ENCODE assay signal across 36 mouse cellular contexts in genomic region chr8:109615569-109615968, GRCm38 (mm10). TPM values are rescaled to one million over a fixed set of nuclear protein-coding genes. Genes with fewer than 3 reads are reported as not detected.
"Had no signal": no experiment of that assay in that cellular context is flagged by ENCODE, and none has a peak within 500 bp of the region (broad histone marks: within the 10 kb centered on the region; RNA-seq: fewer than 3 reads in every experiment).

No protein-coding gene starts in this region.

- H3K36me3 ChIP-seq: limb, embryonic 10.5 days; limb, embryonic 12.5 days; limb, embryonic 13.5 days; limb, embryonic 15.5 days; liver, embryonic 12.5 days; liver, embryonic 13.5 days; liver, embryonic 15.5 days; lung, embryonic 15.5 days; midbrain, embryonic 10.5 days; midbrain, embryonic 12.5 days; midbrain, embryonic 13.5 days; midbrain, embryonic 15.5 days had no signal

- H3K4me3 ChIP-seq: limb, embryonic 10.5 days; limb, embryonic 12.5 days; limb, embryonic 13.5 days; limb, embryonic 15.5 days; liver, embryonic 15.5 days; lung, embryonic 15.5 days; midbrain, embryonic 10.5 days; midbrain, embryonic 12.5 days; midbrain, embryonic 13.5 days; midbrain, embryonic 15.5 days; myocyte had no signal

- H3K27me3 ChIP-seq: limb, embryonic 13.5 days; limb, embryonic 15.5 days; liver, embryonic 12.5 days; liver, embryonic 13.5 days; liver, embryonic 15.5 days; lung, embryonic 15.5 days; megakaryocyte, embryonic 14.5 days; midbrain, embryonic 12.5 days; midbrain, embryonic 13.5 days; midbrain, embryonic 15.5 days had no signal

- H3K9ac ChIP-seq: limb, embryonic 12.5 days; limb, embryonic 13.5 days; limb, embryonic 15.5 days; liver, embryonic 12.5 days; liver, embryonic 13.5 days; liver, embryonic 14.5 days; liver, embryonic 15.5 days; liver, postnatal 0 days; lung, embryonic 14.5 days; lung, embryonic 15.5 days; midbrain, embryonic 12.5 days; midbrain, embryonic 13.5 days; midbrain, embryonic 15.5 days had no signal

- H3K4me2 ChIP-seq: limb, embryonic 12.5 days; limb, embryonic 13.5 days; limb, embryonic 15.5 days; lung, embryonic 14.5 days; lung, embryonic 15.5 days; midbrain, embryonic 11.5 days; midbrain, embryonic 12.5 days; midbrain, embryonic 13.5 days; midbrain, embryonic 15.5 days had no signal

- H3K27ac ChIP-seq: limb, embryonic 10.5 days; limb, embryonic 12.5 days; limb, embryonic 13.5 days; limb, embryonic 15.5 days; liver, embryonic 12.5 days; liver, embryonic 13.5 days; liver, embryonic 14.5 days; liver, embryonic 15.5 days; lung, embryonic 15.5 days; macrophage; midbrain, embryonic 10.5 days; midbrain, embryonic 12.5 days; midbrain, embryonic 13.5 days; midbrain, embryonic 15.5 days had no signal

- ATAC-seq: liver, embryonic 12.5 days; liver, postnatal 0 days; lung, postnatal 0 days; midbrain, embryonic 13.5 days; midbrain, embryonic 15.5 days; midbrain, embryonic 16.5 days had no signal

- H3K9me3 ChIP-seq: limb, embryonic 10.5 days; limb, embryonic 13.5 days; limb, embryonic 15.5 days; liver, embryonic 15.5 days; midbrain, embryonic 13.5 days; midbrain, embryonic 15.5 days had no signal

- H3K4me1 ChIP-seq: limb, embryonic 10.5 days; limb, embryonic 12.5 days; limb, embryonic 13.5 days; limb, embryonic 15.5 days; lung, embryonic 15.5 days; midbrain, embryonic 10.5 days; midbrain, embryonic 12.5 days; midbrain, embryonic 13.5 days; midbrain, embryonic 15.5 days had no signal

- DNase-seq: left cerebral cortex, postnatal 4 days; liver; liver, embryonic 13.5 days; liver, postnatal 0 days; lung, adult 18-20 months; lung, adult 2 months; lung, embryonic 14.5 days; lung, postnatal 10 days; lung, postnatal 14 days; lung, postnatal 36 days; midbrain, embryonic 14.5 days had no signal

RNA-seq across cellular contexts. Expression of gene Pkd1l3, which starts 1.3 kb away (rescaled TPM):
- total RNA-seq: liver, adult 2 months; megakaryocyte, adult 5-6 weeks; monocyte, adult 5-6 weeks had no signal
- polyA plus RNA-seq: liver, adult 2 months; neural tube, embryonic 11.5 days had no signal

RNA-seq across cellular contexts. Expression of gene Hp, which starts 36.6 kb away (rescaled TPM):
- total RNA-seq: left cerebral cortex, postnatal 10 days; left cerebral cortex, postnatal 14 days; left cerebral cortex, postnatal 36 days had no signal
- polyA plus RNA-seq: midbrain, embryonic 14.5 days; myocyte had no signal
